Mouse (Mus musculus): ENCODE data around the gene Galk2. TPM values are rescaled to one million over a fixed set of nuclear protein-coding genes. Genes with fewer than 3 reads are reported as not detected.

The Galk2 gene
- total and polyA plus RNA-seq, 2 experiments from 2014 or later: 27.8 to 28.5 TPM

DNA sequence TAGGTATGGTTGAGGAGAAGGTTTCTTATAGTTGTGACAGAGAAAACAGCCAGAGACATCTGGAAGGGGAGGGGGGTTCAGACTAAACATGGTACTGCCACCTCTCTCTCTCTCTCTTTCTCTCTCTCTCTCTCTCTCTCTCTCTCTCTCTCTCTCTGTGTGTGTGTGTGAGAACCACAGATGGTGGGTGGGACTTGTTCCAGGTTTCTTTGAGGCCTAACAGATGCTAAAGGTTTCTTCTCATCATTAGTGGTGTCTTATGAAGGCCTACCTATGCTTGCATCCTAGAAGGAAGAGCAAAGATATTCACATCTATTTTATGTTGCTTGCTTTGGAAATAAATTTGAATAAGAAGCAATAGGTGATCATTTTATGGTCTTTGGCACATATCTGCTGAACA lies 6.7 kb downstream of the Galk2 start:
- no peaks in the 10 kb centered on the region for H3K27me3 ChIP-seq (ENCODE audit: insufficient read depth, low read length)
- no peak for TF ChIP-seq CTCF (IDR thresholded peaks at IDR 0.05; ENCODE audit: low read depth)
- DNase-seq: no peak
- peak overlapping the region; percentile 49 for H3K4me3 ChIP-seq (ENCODE audit: low read depth, low read length)
- peak overlapping the region; percentile 66 for H3K4me2 ChIP-seq (ENCODE audit: low read depth)
- peak overlapping the region; percentile 62 for H3K27ac ChIP-seq (ENCODE audit: low read depth, low read length)
- H3K9ac ChIP-seq: peak overlapping the region; percentile 58; the same call in 1 of the 2 replicates
- no peaks in the 10 kb centered on the region for H3K9me3 ChIP-seq (ENCODE audit: low read length)
- H3K4me1 ChIP-seq (ENCODE audit: insufficient read depth): 0 out of 2 replicates have a peak, but pooled peaks cover 3% of the 10 kb centered on the region
- ATAC-seq: no peak
- no peaks in the 10 kb centered on the region for H3K36me3 ChIP-seq (ENCODE audit: insufficient read depth)

DNA sequence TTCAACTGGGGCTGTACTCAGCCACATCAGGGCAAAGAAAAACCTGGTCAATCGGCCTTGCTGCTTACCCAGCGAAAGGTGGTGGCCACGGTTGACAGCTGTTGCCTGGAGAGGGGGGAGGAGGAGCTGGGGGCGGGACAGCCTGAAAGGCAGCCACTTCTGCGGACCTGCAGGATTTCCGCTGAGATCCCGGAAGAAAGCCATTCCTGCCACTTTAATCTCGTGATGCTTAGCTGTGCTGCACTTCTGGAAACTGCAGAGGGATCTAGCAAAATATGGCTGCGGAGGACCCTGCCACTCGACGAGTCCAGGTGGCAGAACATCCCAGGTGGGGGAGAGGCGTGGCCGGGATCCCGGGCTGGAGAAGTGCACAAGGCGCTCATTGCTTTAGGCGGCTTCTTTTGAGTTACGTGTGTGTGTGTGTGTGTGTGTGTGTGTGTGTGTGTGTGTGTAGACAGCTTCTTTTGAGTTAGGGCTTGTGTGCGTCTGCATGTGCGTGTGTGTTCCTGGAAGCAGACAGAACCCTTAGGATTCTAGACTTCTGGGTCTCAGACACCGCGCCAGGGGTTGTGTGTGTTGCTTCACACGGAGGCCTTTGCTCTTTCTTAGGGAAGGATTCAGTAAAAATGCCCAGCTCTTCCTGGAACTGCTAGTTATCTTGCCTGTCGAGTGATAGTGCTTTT lies 7.3 kb downstream of the Galk2 start:
- Histone ChIP-seq H3K36me3 (ENCODE audit: insufficient read depth) (no peaks in the 10 kb centered on the region), H3K4me1 (ENCODE audit: insufficient read depth) (0 out of 2 replicates have a peak, but pooled peaks cover 3% of the 10 kb centered on the region), H3K27ac (ENCODE audit: low read depth, low read length) (peak overlapping the region; percentile 62), H3K9me3 (ENCODE audit: low read length) (no peaks in the 10 kb centered on the region), H3K4me2 (ENCODE audit: low read depth) (peak overlapping the region; percentile 66), H3K9ac (peak overlapping the region; percentile 58), H3K27me3 (ENCODE audit: insufficient read depth, low read length) (no peaks in the 10 kb centered on the region), H3K4me3 (ENCODE audit: low read depth, low read length) (peak overlapping the region; percentile 49)
- DNase-seq (peak; percentile 68), ATAC-seq (peak; percentile 92)
- 5% methylated on average over 23 of the region's 23 CpGs for WGBS
- TF ChIP-seq CTCF (IDR thresholded peaks at IDR 0.05; ENCODE audit: low read depth): no peak

DNA sequence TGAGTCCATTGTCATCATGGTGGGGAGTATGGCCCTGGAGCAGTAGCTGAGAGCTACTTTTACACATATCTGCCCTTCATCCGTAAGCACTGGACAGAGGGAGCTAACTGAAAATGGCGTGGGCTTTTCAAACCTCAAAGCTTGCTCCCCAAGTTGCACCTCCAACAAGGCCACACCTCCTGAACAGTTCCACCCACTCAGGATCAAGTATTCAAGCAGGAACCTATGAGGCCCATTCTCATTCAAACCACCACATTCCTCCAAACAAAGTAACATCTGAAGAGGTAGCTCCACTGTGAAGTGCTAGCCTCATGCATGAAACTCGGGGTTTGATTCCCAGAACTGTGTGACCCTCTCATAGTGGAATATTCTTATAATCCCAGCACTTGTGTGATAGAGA lies 9.4 kb downstream of the Galk2 start:
- Histone ChIP-seq H3K4me1 (ENCODE audit: insufficient read depth) (0 out of 2 replicates have a peak, but pooled peaks cover 3% of the 10 kb centered on the region), H3K4me2 (ENCODE audit: low read depth) (no peak overlapping the region), H3K9me3 (ENCODE audit: low read length) (no peaks in the 10 kb centered on the region), H3K36me3 (ENCODE audit: insufficient read depth) (no peaks in the 10 kb centered on the region), H3K4me3 (ENCODE audit: low read depth, low read length) (no peak overlapping the region), H3K9ac (no peak overlapping the region), H3K27me3 (ENCODE audit: insufficient read depth, low read length) (no peaks in the 10 kb centered on the region), H3K27ac (ENCODE audit: low read depth, low read length) (no peak overlapping the region)
- TF ChIP-seq CTCF (IDR thresholded peaks at IDR 0.05; ENCODE audit: low read depth): no peak
- DNase-seq: no peak
- ATAC-seq: no peak
- WGBS: 81% methylated on average over 3 of the region's 3 CpGs

DNA sequence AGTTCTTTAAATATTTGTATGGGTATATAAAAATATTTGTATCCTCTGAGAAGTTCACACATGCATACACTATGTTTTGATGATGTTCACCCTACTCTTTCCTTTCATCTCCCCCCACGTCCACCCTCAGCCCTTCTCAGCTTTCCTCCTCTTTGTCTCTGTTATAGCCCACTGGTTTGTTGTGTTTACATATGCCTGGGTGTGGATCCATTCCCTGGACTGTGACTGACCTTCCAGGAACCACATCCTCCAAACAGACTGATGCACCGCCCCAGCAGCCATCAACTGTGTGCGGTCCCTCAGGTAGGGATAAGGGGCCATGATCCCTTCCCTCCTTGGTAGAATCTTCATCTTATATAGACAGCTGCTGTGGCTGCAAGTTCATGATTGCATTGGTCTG lies 11.2 kb downstream of the Galk2 start:
- H3K27me3 ChIP-seq (ENCODE audit: insufficient read depth, low read length): no peaks in the 10 kb centered on the region
- no peaks in the 10 kb centered on the region for H3K36me3 ChIP-seq (ENCODE audit: insufficient read depth)
- no peak overlapping the region for H3K27ac ChIP-seq (ENCODE audit: low read depth, low read length)
- DNase-seq (no peak), ATAC-seq (no peak)
- 91% methylated on average over 3 of the region's 3 CpGs for WGBS
- H3K9ac ChIP-seq: no peak overlapping the region
- TF ChIP-seq CTCF (IDR thresholded peaks at IDR 0.05; ENCODE audit: low read depth): no peak
- no peak overlapping the region for H3K4me2 ChIP-seq (ENCODE audit: low read depth)
- no peak overlapping the region for H3K4me3 ChIP-seq (ENCODE audit: low read depth, low read length)
- H3K9me3 ChIP-seq (ENCODE audit: low read length): no peaks in the 10 kb centered on the region
- 0 out of 2 replicates have a peak, but pooled peaks cover 3% of the 10 kb centered on the region for H3K4me1 ChIP-seq (ENCODE audit: insufficient read depth)

DNA sequence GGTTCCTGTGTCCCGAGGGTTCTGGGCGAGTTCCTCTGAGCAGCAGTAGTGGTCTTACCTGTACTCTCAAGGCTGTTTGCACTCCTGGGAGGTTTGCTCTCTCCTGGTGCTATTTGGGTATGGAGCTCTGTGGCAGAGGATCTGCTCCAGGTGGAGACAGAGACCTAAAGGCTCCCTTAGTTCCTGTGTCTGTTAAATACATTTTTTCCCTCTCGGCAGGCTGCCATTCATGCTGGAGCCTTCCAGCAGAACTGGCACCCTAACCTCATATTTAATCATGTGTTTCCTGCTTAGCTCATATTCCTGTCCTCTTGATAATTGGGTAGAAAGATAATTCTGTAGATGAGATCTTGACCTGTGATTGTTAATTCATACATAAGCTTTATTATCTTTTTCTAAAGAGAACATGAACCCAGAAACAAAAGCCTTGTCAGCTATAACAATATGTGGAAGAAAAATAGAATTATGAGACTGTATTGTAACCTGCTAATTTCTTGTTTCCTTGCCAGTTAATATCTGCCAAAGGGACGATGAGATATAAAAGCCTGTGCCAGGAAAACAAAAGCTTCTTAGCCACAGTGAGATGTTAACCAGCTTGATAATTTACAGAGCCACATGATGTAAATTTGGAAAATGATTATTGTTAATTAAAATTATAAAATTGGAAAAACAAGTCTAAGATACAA lies 27.1 kb downstream of the Galk2 start:
- no peak for DNase-seq
- Histone ChIP-seq H3K4me3 (ENCODE audit: low read depth, low read length) (no peak overlapping the region), H3K4me2 (ENCODE audit: low read depth) (no peak overlapping the region), H3K9me3 (ENCODE audit: low read length) (no peaks in the 10 kb centered on the region), H3K9ac (no peak overlapping the region), H3K27ac (ENCODE audit: low read depth, low read length) (no peak overlapping the region), H3K4me1 (ENCODE audit: insufficient read depth) (no peaks in the 10 kb centered on the region), H3K27me3 (ENCODE audit: insufficient read depth, low read length) (no peaks in the 10 kb centered on the region), H3K36me3 (ENCODE audit: insufficient read depth) (no peaks in the 10 kb centered on the region)
- 73% methylated on average over 4 of the region's 4 CpGs for WGBS
- TF ChIP-seq CTCF (IDR thresholded peaks at IDR 0.05; ENCODE audit: low read depth): no peak
- ATAC-seq: no peak

- DNase-seq (peak; percentile 68), ATAC-seq (no peak)
- WGBS: 37% methylated on average over 6 of the region's 6 CpGs
- no peaks in the 10 kb centered on the region for H3K27me3 ChIP-seq (ENCODE audit: insufficient read depth, low read length)
- no peak overlapping the region for H3K9ac ChIP-seq
- H3K27ac ChIP-seq (ENCODE audit: low read depth, low read length): no peak overlapping the region
- no peak overlapping the region for H3K4me2 ChIP-seq (ENCODE audit: low read depth)
- peak; percentile 71 for TF ChIP-seq CTCF (IDR thresholded peaks at IDR 0.05; ENCODE audit: low read depth)
- H3K36me3 ChIP-seq (ENCODE audit: insufficient read depth): no peaks in the 10 kb centered on the region
- H3K4me3 ChIP-seq (ENCODE audit: low read depth, low read length): no peak overlapping the region
- H3K4me1 ChIP-seq (ENCODE audit: insufficient read depth): no peaks in the 10 kb centered on the region
- no peaks in the 10 kb centered on the region for H3K9me3 ChIP-seq (ENCODE audit: low read length)
These were observed 34.2 kb downstream of the Galk2 start for GRCm38 (mm10) chr2:125893096-125893495.

GRCm38 (mm10) chr2:125895099-125895498 lies 36.2 kb downstream of the Galk2 start:
- no peaks in the 10 kb centered on the region for H3K9me3 ChIP-seq (ENCODE audit: low read length)
- H3K4me1 ChIP-seq (ENCODE audit: insufficient read depth): no peaks in the 10 kb centered on the region
- no peak overlapping the region for H3K9ac ChIP-seq
- no peak overlapping the region for H3K4me3 ChIP-seq (ENCODE audit: low read depth, low read length)
- ATAC-seq (no peak), DNase-seq (no peak)
- H3K27me3 ChIP-seq (ENCODE audit: insufficient read depth, low read length): no peaks in the 10 kb centered on the region
- 82% methylated on average over 4 of the region's 4 CpGs for WGBS
- no peak overlapping the region for H3K4me2 ChIP-seq (ENCODE audit: low read depth)
- H3K36me3 ChIP-seq (ENCODE audit: insufficient read depth): no peaks in the 10 kb centered on the region
- TF ChIP-seq CTCF (IDR thresholded peaks at IDR 0.05; ENCODE audit: low read depth): no peak
- H3K27ac ChIP-seq (ENCODE audit: low read depth, low read length): no peak overlapping the region

All from forebrain, postnatal 0 days (tissue).